Mouse (Mus musculus) testis, adult 2 months (tissue): ENCODE results near the gene Qrich2. TPM values are rescaled to one million over a fixed set of nuclear protein-coding genes. Genes with fewer than 3 reads are reported as not detected.
A peak's percentile ranks its signal among the peaks of the same experiment; 100 is the strongest.

Experiments
- H3K27ac ChIP-seq: fragments of 200-500 bp; 2 replicates; pipeline ENCODE4 v1.5.1; 2012; ENCODE audit warnings: low read depth, low read length; ENCODE audit not compliant: control insufficient read depth, insufficient read depth
- H3K27me3 ChIP-seq: fragments of 200-500 bp; 2 replicates; pipeline ENCODE4 v1.6.1; 2012; ENCODE audit warnings: mild to moderate bottlenecking, low read length, moderate library complexity; ENCODE audit not compliant: control insufficient read depth, insufficient read depth
- H3K36me3 ChIP-seq: fragments of 200-500 bp; 2 replicates; pipeline ENCODE4 v1.6.1; 2012; ENCODE audit warnings: mild to moderate bottlenecking, low read length; ENCODE audit not compliant: control insufficient read depth, insufficient read depth
- H3K4me1 ChIP-seq: fragments of 200-500 bp; 2 replicates; pipeline ENCODE4 v1.6.1; 2012; ENCODE audit warnings: low read length; ENCODE audit not compliant: control insufficient read depth, insufficient read depth
- H3K4me3 ChIP-seq: fragments of 200-500 bp; 2 replicates; pipeline ENCODE4 v1.5.1; 2012; ENCODE audit warnings: low read depth, mild to moderate bottlenecking, low read length, moderate library complexity, mixed read lengths; ENCODE audit not compliant: control insufficient read depth
- CTCF ChIP-seq: fragments of 200-500 bp; IDR thresholded peaks from 2 replicates; pipeline ENCODE4 v1.5.1; 2012; ENCODE audit warnings: low read depth, mild to moderate bottlenecking, inconsistent platforms, low read length, moderate library complexity; ENCODE audit not compliant: control insufficient read depth, insufficient read depth, insufficient replicate concordance
- POLR2A ChIP-seq: fragments of 200-500 bp; IDR thresholded peaks from 2 replicates; pipeline ENCODE4 v1.6.1; 2012; ENCODE audit warnings: low read depth, mild to moderate bottlenecking, inconsistent platforms, low read length, moderate library complexity; ENCODE audit not compliant: control insufficient read depth
- polyA plus RNA-seq: library from polyadenylated mRNA; depleted of rRNA; stranded (reverse); fragments of >200 nt; gene quantifications from 2 replicates; pipeline ENCODE4 v1.2.3, GENCODE M21; 2012

Qrich2 gene
- polyA plus RNA-seq, 1 experiment: 469 TPM

GRCm38 (mm10) chr11:116488693-116489375 is 22.8 kb upstream of the Qrich2 start:
- Histone ChIP-seq H3K4me3 (peak overlapping the region; percentile 67), H3K4me1 (peaks cover 10% of the 10 kb centered on the region), H3K27me3 (no peaks in the 10 kb centered on the region), H3K27ac (no peak overlapping the region), H3K36me3 (no peaks in the 10 kb centered on the region)
- no peak for TF ChIP-seq POLR2A
- peak; percentile 71; the same call in 1 of the 2 replicates for TF ChIP-seq CTCF

- 0 out of 2 replicates have a peak, but pooled peaks cover 1% of the 10 kb centered on the region for H3K36me3 ChIP-seq
Measured at GRCm38 (mm10) chr11:116488207-116488606, 22.2 kb upstream of the Qrich2 start.

GRCm38 (mm10) chr11:116484261-116484660 is 18.2 kb upstream of the Qrich2 start:
- Histone ChIP-seq H3K4me3 (no peak overlapping the region), H3K4me1 (peaks cover 3% of the 10 kb centered on the region), H3K27me3 (no peaks in the 10 kb centered on the region), H3K27ac (no peak overlapping the region), H3K36me3 (peaks cover 2% of the 10 kb centered on the region; the same call in 1 of the 2 replicates)
- TF ChIP-seq CTCF (no peak), POLR2A (no peak)

More at GRCm38 (mm10) chr11:116488207-116488606, 22.2 kb upstream of the Qrich2 start:
- Histone ChIP-seq H3K27ac (no peak overlapping the region), H3K27me3 (no peaks in the 10 kb centered on the region), H3K4me1 (peaks cover 10% of the 10 kb centered on the region), H3K4me3 (no peak overlapping the region)
- TF ChIP-seq POLR2A (no peak), CTCF (no peak)

- H3K4me3 ChIP-seq: no peak overlapping the region
- H3K27me3 ChIP-seq: no peaks in the 10 kb centered on the region
- H3K36me3 ChIP-seq: peaks cover 2% of the 10 kb centered on the region; the same call in 1 of the 2 replicates
- H3K27ac ChIP-seq: no peak overlapping the region
- no peaks in the 10 kb centered on the region for H3K4me1 ChIP-seq
- TF ChIP-seq CTCF: no peak
- no peak for TF ChIP-seq POLR2A
Measured at GRCm38 (mm10) chr11:116481776-116482175, 15.7 kb upstream of the Qrich2 start.

GRCm38 (mm10) chr11:116480975-116481374 is 14.9 kb upstream of the Qrich2 start:
- peaks cover 2% of the 10 kb centered on the region for H3K36me3 ChIP-seq
- H3K4me3 ChIP-seq: no peak overlapping the region
- TF ChIP-seq POLR2A (no peak), CTCF (no peak)
- no peaks in the 10 kb centered on the region for H3K27me3 ChIP-seq
- H3K4me1 ChIP-seq: no peaks in the 10 kb centered on the region
- H3K27ac ChIP-seq: no peak overlapping the region

- Histone ChIP-seq H3K27ac (no peak overlapping the region), H3K4me3 (no peak overlapping the region), H3K27me3 (no peaks in the 10 kb centered on the region), H3K4me1 (no peaks in the 10 kb centered on the region), H3K36me3 (peaks cover 2% of the 10 kb centered on the region)
- TF ChIP-seq CTCF: no peak
Measured at GRCm38 (mm10) chr11:116479832-116480231, 13.8 kb upstream of the Qrich2 start.

GRCm38 (mm10) chr11:116478978-116479377 is 12.9 kb upstream of the Qrich2 start:
- peaks cover 2% of the 10 kb centered on the region for H3K36me3 ChIP-seq

More at GRCm38 (mm10) chr11:116478978-116479377, 12.9 kb upstream of the Qrich2 start:
- Histone ChIP-seq H3K27ac (no peak overlapping the region), H3K4me1 (no peaks in the 10 kb centered on the region), H3K4me3 (no peak overlapping the region), H3K27me3 (no peaks in the 10 kb centered on the region)
- TF ChIP-seq POLR2A (no peak), CTCF (no peak)
